Mouse (Mus musculus) kidney, postnatal 10 days (tissue): ENCODE results near the gene Adgrl3.
A peak's percentile ranks its signal among the peaks of the same experiment; 100 is the strongest.

Experiments
- DNase-seq: peaks from one replicate; pipeline ENCODE4 v3.0.0; 2021; ENCODE audit warnings: mixed read lengths

The Adgrl3 gene

GRCm38 (mm10) chr5:81019590-81020254, at the start of gene Adgrl3:
Gene Adgrl3, plus strand, starts transcription at chr5:81020138.
- peak; percentile 85 for DNase-seq

GRCm38 (mm10) chr5:81019166-81019565, 772 bp upstream of the Adgrl3 start:
- DNase-seq = no peak

- peak; percentile 74 for DNase-seq
Measured at GRCm38 (mm10) chr5:81020281-81021005, 505 bp downstream of the Adgrl3 start.

- DNase-seq = no peak
Measured at GRCm38 (mm10) chr5:81021006-81021320, 1.0 kb downstream of the Adgrl3 start.

GRCm38 (mm10) chr5:81021331-81021863, 1.5 kb downstream of the Adgrl3 start:
- DNase-seq = peak; percentile 56

GRCm38 (mm10) chr5:81021864-81022305, 1.9 kb downstream of the Adgrl3 start:
- no peak for DNase-seq

GRCm38 (mm10) chr5:81022306-81023071, 2.6 kb downstream of the Adgrl3 start:
- DNase-seq = peak; percentile 31

GRCm38 (mm10) chr5:81023923-81024715, 4.2 kb downstream of the Adgrl3 start:
- DNase-seq = peak; percentile 43

- no peak for DNase-seq
Measured at GRCm38 (mm10) chr5:81028875-81029274, 8.9 kb downstream of the Adgrl3 start.

GRCm38 (mm10) chr5:81037091-81037490, 17.2 kb downstream of the Adgrl3 start:
- DNase-seq = no peak

GRCm38 (mm10) chr5:81043875-81044274, 23.9 kb downstream of the Adgrl3 start:
- DNase-seq = no peak

GRCm38 (mm10) chr5:81046128-81046527, 26.2 kb downstream of the Adgrl3 start:
- no peak for DNase-seq

GRCm38 (mm10) chr5:81054628-81055027, 34.7 kb downstream of the Adgrl3 start:
- DNase-seq = no peak

- no peak for DNase-seq
Measured at GRCm38 (mm10) chr5:81055253-81055652, 35.3 kb downstream of the Adgrl3 start.

GRCm38 (mm10) chr5:81058122-81058521, 38.2 kb downstream of the Adgrl3 start:
- no peak for DNase-seq

- no peak for DNase-seq
Measured at GRCm38 (mm10) chr5:81060950-81061349, 41.0 kb downstream of the Adgrl3 start.

- no peak for DNase-seq
Measured at GRCm38 (mm10) chr5:81061386-81061785, 41.4 kb downstream of the Adgrl3 start.

GRCm38 (mm10) chr5:81064026-81064425, 44.1 kb downstream of the Adgrl3 start:
- no peak for DNase-seq

GRCm38 (mm10) chr5:81068173-81068572, 48.2 kb downstream of the Adgrl3 start:
- no peak for DNase-seq

GRCm38 (mm10) chr5:81068839-81069238, 48.9 kb downstream of the Adgrl3 start:
- DNase-seq = no peak

GRCm38 (mm10) chr5:81072888-81073287, 53.0 kb downstream of the Adgrl3 start:
- DNase-seq = no peak

GRCm38 (mm10) chr5:81073875-81074274, 53.9 kb downstream of the Adgrl3 start:
- DNase-seq = no peak

- no peak for DNase-seq
Measured at GRCm38 (mm10) chr5:81076377-81076776, 56.4 kb downstream of the Adgrl3 start.
